In genomic region chr9:109128211-109128610, GRCm38 (mm10) we compare ENCODE assay signal across 12 mouse cellular contexts. TPM values are rescaled to one million over a fixed set of nuclear protein-coding genes. Genes with fewer than 3 reads are reported as not detected.
DNase-seq lines count a peak whose midpoint lies in the region; ATAC-seq and TF ChIP-seq lines count a peak whose summit lies in the region.
"Had no signal": no experiment of that assay in that cellular context is flagged by ENCODE, and none has a peak within 500 bp of the region (broad histone marks: within the 10 kb centered on the region; RNA-seq: fewer than 3 reads in every experiment).

No protein-coding gene starts in this region.

- no peak overlapping the region for H3K9ac ChIP-seq in intestine, embryonic 14.5 days (ENCODE audit: low read length)
- no peak overlapping the region for H3K9ac ChIP-seq in intestine, embryonic 16.5 days (ENCODE audit: low read depth, low read length)
- H3K9ac ChIP-seq in midbrain, postnatal 0 days (replicated peaks; ENCODE audit: low read length, poor library complexity, severe bottlenecking): no peak overlapping the region
- H3K9ac ChIP-seq: neural tube, embryonic 12.5 days had no signal

- no peaks in the 10 kb centered on the region for H3K9me3 ChIP-seq in intestine, embryonic 14.5 days (ENCODE audit: control insufficient read depth, low read length)
- H3K9me3 ChIP-seq in intestine, embryonic 16.5 days (ENCODE audit: control insufficient read depth, low read length): no peaks in the 10 kb centered on the region
- no peaks in the 10 kb centered on the region for H3K9me3 ChIP-seq in midbrain, postnatal 0 days (ENCODE audit: low read length)
- no peaks in the 10 kb centered on the region for H3K9me3 ChIP-seq in midbrain, embryonic 10.5 days (replicated peaks)
- H3K9me3 ChIP-seq: neural tube, embryonic 12.5 days had no signal

- H3K27me3 ChIP-seq in intestine, embryonic 14.5 days (replicated peaks; ENCODE audit: control insufficient read depth, insufficient read depth, low read length): no peaks in the 10 kb centered on the region
- H3K27me3 ChIP-seq in intestine, embryonic 16.5 days (replicated peaks; ENCODE audit: control insufficient read depth, insufficient read depth, low read length): no peaks in the 10 kb centered on the region
- no peaks in the 10 kb centered on the region for H3K27me3 ChIP-seq in midbrain, postnatal 0 days (ENCODE audit: insufficient read depth, low read length)
- H3K27me3 ChIP-seq in midbrain, embryonic 10.5 days (ENCODE audit: low read depth, poor library complexity, severe bottlenecking): no peaks in the 10 kb centered on the region
- H3K27me3 ChIP-seq: neural tube, embryonic 12.5 days had no signal

- DNase-seq in CD4-positive, CD25-positive, alpha-beta regulatory T cell, adult 2 months (ENCODE audit: low read depth, low spot score): peak; percentile 31
- DNase-seq in intestine, embryonic 14.5 days (ENCODE audit: low spot score): peak; percentile 63
- peak; percentile 40 for DNase-seq in midbrain, postnatal 0 days (ENCODE audit: low spot score)
- no peak for DNase-seq in midbrain, embryonic 10.5 days (ENCODE audit: low spot score)
- DNase-seq in naive thymus-derived CD4-positive, alpha-beta T cell, adult 2 months (ENCODE audit: low read depth): peak; percentile 26
- DNase-seq in spleen, postnatal 14 days (ENCODE audit: low spot score in 2 of 2): no peak

- H3K4me1 ChIP-seq in intestine, embryonic 14.5 days (replicated peaks; ENCODE audit: control insufficient read depth, insufficient read depth, low read length): no peaks in the 10 kb centered on the region
- H3K4me1 ChIP-seq in intestine, embryonic 16.5 days (ENCODE audit: control insufficient read depth, insufficient read depth, low read length): no peaks in the 10 kb centered on the region
- H3K4me1 ChIP-seq in midbrain, postnatal 0 days (ENCODE audit: insufficient read depth, low read length): no peaks in the 10 kb centered on the region
- no peaks in the 10 kb centered on the region for H3K4me1 ChIP-seq in midbrain, embryonic 10.5 days
- H3K4me1 ChIP-seq: neural tube, embryonic 12.5 days had no signal

- H3K36me3 ChIP-seq in intestine, embryonic 14.5 days (ENCODE audit: control insufficient read depth, insufficient read depth, low read length): no peaks in the 10 kb centered on the region
- no peaks in the 10 kb centered on the region for H3K36me3 ChIP-seq in intestine, embryonic 16.5 days (ENCODE audit: control insufficient read depth, insufficient read depth, low read length)
- H3K36me3 ChIP-seq in midbrain, postnatal 0 days (ENCODE audit: insufficient read depth, low read length): no peaks in the 10 kb centered on the region
- H3K36me3 ChIP-seq in midbrain, embryonic 10.5 days: no peaks in the 10 kb centered on the region
- H3K36me3 ChIP-seq: neural tube, embryonic 12.5 days had no signal

- no peak for ATAC-seq in CD4-positive, CD25-positive, alpha-beta regulatory T cell, adult 4 months
- no peak for ATAC-seq in intestine, embryonic 14.5 days (replicated peaks; ENCODE audit: low FRiP score, low TSS enrichment, low read depth)
- no peak for ATAC-seq in intestine, embryonic 16.5 days
- ATAC-seq in midbrain, postnatal 0 days (ENCODE audit: low FRiP score): no peak

- peak; percentile 73 for TF ChIP-seq CTCF in midbrain, postnatal 0 days (IDR thresholded peaks at IDR 0.05)

- no peak overlapping the region for H3K27ac ChIP-seq in intestine, embryonic 14.5 days (ENCODE audit: low read depth)
- H3K27ac ChIP-seq in intestine, embryonic 16.5 days (ENCODE audit: low read length): no peak overlapping the region
- no peak overlapping the region for H3K27ac ChIP-seq in midbrain, postnatal 0 days (ENCODE audit: low read depth, low read length)
- H3K27ac ChIP-seq in midbrain, embryonic 10.5 days (replicated peaks): no peak overlapping the region
- H3K27ac ChIP-seq: neural tube, embryonic 12.5 days had no signal

- H3K4me2 ChIP-seq in intestine, embryonic 14.5 days (ENCODE audit: low read length): no peak overlapping the region
- no peak overlapping the region for H3K4me2 ChIP-seq in intestine, embryonic 16.5 days (ENCODE audit: low read depth, low read length)
- H3K4me2 ChIP-seq in midbrain, postnatal 0 days (ENCODE audit: low read depth, low read length, poor library complexity, severe bottlenecking): no peak overlapping the region
- H3K4me2 ChIP-seq: heart, embryonic 11.5 days; neural tube, embryonic 12.5 days had no signal

- 56% methylated on average over 3 of the region's 3 CpGs for WGBS in intestine, embryonic 14.5 days
- whole genome bisulfite sequencing in intestine, embryonic 16.5 days: 46% methylated on average over 3 of the region's 3 CpGs
- WGBS in midbrain, postnatal 0 days: 51% methylated on average over 3 of the region's 3 CpGs
- 61% methylated on average over 3 of the region's 3 CpGs for WGBS in midbrain, embryonic 10.5 days

- no peak overlapping the region for H3K4me3 ChIP-seq in intestine, embryonic 14.5 days (ENCODE audit: low read depth, low read length)
- no peak overlapping the region for H3K4me3 ChIP-seq in intestine, embryonic 16.5 days (ENCODE audit: low read length)
- H3K4me3 ChIP-seq in midbrain, postnatal 0 days (ENCODE audit: low read depth, low read length): no peak overlapping the region
- no peak overlapping the region for H3K4me3 ChIP-seq in midbrain, embryonic 10.5 days
- H3K4me3 ChIP-seq: neural tube, embryonic 12.5 days had no signal

RNA-seq across cellular contexts. Expression of gene Plxnb1, which starts 33.0 kb away (rescaled TPM):
- 1 to 10 TPM in 1 of 2 experiments, under 1 TPM in 1; 0.94 to 1.2 TPM for polyA plus RNA-seq in CD4-positive, CD25-positive, alpha-beta regulatory T cell, adult 4 months (2017; shearing (Covaris generic))
- 10.8 and 11.7 TPM in 2 replicates for polyA plus RNA-seq in intestine, embryonic 14.5 days (2014; fragmentation: Nextera tagmentation; extraction: Ambion mirVana)
- 4.7 and 5.2 TPM in 2 replicates for polyA plus RNA-seq in intestine, embryonic 16.5 days (2015; fragmentation: Nextera tagmentation; extraction: Ambion mirVana)
- total RNA-seq in midbrain, postnatal 0 days (2014; rRNA removed): 64.8 and 73.2 TPM in 2 replicates
- polyA plus RNA-seq in midbrain, postnatal 0 days (2015; fragmentation: Nextera tagmentation; extraction: Ambion mirVana): 10.2 and 11.1 TPM in 2 replicates
- 24.9 and 36.8 TPM in 2 replicates for polyA plus RNA-seq in midbrain, embryonic 10.5 days (2016; fragmentation: Nextera tagmentation; extraction: Ambion mirVana)

RNA-seq across cellular contexts. Expression of gene Fbxw21, which starts 33.6 kb away (rescaled TPM):
- polyA plus RNA-seq in CD4-positive, CD25-positive, alpha-beta regulatory T cell, adult 4 months (2017; shearing (Covaris generic)): not detected
- not detected in 2 replicates for polyA plus RNA-seq in intestine, embryonic 14.5 days (2014; fragmentation: Nextera tagmentation; extraction: Ambion mirVana)
- polyA plus RNA-seq in intestine, embryonic 16.5 days (2015; fragmentation: Nextera tagmentation; extraction: Ambion mirVana): not detected in 2 replicates
- not detected in 2 replicates for total RNA-seq in midbrain, postnatal 0 days (2014; rRNA removed)
- not detected in 2 replicates for polyA plus RNA-seq in midbrain, postnatal 0 days (2015; fragmentation: Nextera tagmentation; extraction: Ambion mirVana)
- polyA plus RNA-seq in midbrain, embryonic 10.5 days (2016; fragmentation: Nextera tagmentation; extraction: Ambion mirVana): not detected in 2 replicates
- polyA plus RNA-seq: heart, embryonic 11.5 days; limb, embryonic 14.5 days; neural tube, embryonic 12.5 days; testis, adult 2 months had no signal

RNA-seq across cellular contexts. Expression of gene Tma7, which starts 45.8 kb away (rescaled TPM):
- 100 to 1,000 TPM; 679 to 933 TPM for polyA plus RNA-seq in CD4-positive, CD25-positive, alpha-beta regulatory T cell, adult 4 months (2017; shearing (Covaris generic))
- polyA plus RNA-seq in intestine, embryonic 14.5 days (2014; fragmentation: Nextera tagmentation; extraction: Ambion mirVana): 682 and 702 TPM in 2 replicates
- 597 and 612 TPM in 2 replicates for polyA plus RNA-seq in intestine, embryonic 16.5 days (2015; fragmentation: Nextera tagmentation; extraction: Ambion mirVana)
- total RNA-seq in midbrain, postnatal 0 days (2014; rRNA removed): 129 and 162 TPM in 2 replicates
- polyA plus RNA-seq in midbrain, postnatal 0 days (2015; fragmentation: Nextera tagmentation; extraction: Ambion mirVana): 766 and 825 TPM in 2 replicates
- polyA plus RNA-seq in midbrain, embryonic 10.5 days (2016; fragmentation: Nextera tagmentation; extraction: Ambion mirVana): 733 and 761 TPM in 2 replicates

RNA-seq across cellular contexts. Expression of gene Ccdc51, which starts 45.9 kb away (rescaled TPM):
- polyA plus RNA-seq in CD4-positive, CD25-positive, alpha-beta regulatory T cell, adult 4 months (2017; shearing (Covaris generic)): 10 to 100 TPM; 13.5 to 16.0 TPM
- 12.9 and 14.5 TPM in 2 replicates for polyA plus RNA-seq in intestine, embryonic 14.5 days (2014; fragmentation: Nextera tagmentation; extraction: Ambion mirVana)
- polyA plus RNA-seq in intestine, embryonic 16.5 days (2015; fragmentation: Nextera tagmentation; extraction: Ambion mirVana): 20.0 and 20.2 TPM in 2 replicates
- total RNA-seq in midbrain, postnatal 0 days (2014; rRNA removed): 6.9 and 7.4 TPM in 2 replicates
- 4.8 and 7.1 TPM in 2 replicates for polyA plus RNA-seq in midbrain, postnatal 0 days (2015; fragmentation: Nextera tagmentation; extraction: Ambion mirVana)
- 14.5 and 14.9 TPM in 2 replicates for polyA plus RNA-seq in midbrain, embryonic 10.5 days (2016; fragmentation: Nextera tagmentation; extraction: Ambion mirVana)

RNA-seq across cellular contexts. Expression of gene Atrip, which starts 54.3 kb away (rescaled TPM):
- 10 to 100 TPM; 23.4 to 32.1 TPM for polyA plus RNA-seq in CD4-positive, CD25-positive, alpha-beta regulatory T cell, adult 4 months (2017; shearing (Covaris generic))
- polyA plus RNA-seq in intestine, embryonic 14.5 days (2014; fragmentation: Nextera tagmentation; extraction: Ambion mirVana): 27.7 and 28.2 TPM in 2 replicates
- polyA plus RNA-seq in intestine, embryonic 16.5 days (2015; fragmentation: Nextera tagmentation; extraction: Ambion mirVana): 18.4 and 21.5 TPM in 2 replicates
- 34.7 and 35.1 TPM in 2 replicates for total RNA-seq in midbrain, postnatal 0 days (2014; rRNA removed)
- 32.9 and 34.7 TPM in 2 replicates for polyA plus RNA-seq in midbrain, postnatal 0 days (2015; fragmentation: Nextera tagmentation; extraction: Ambion mirVana)
- 32.1 and 33.4 TPM in 2 replicates for polyA plus RNA-seq in midbrain, embryonic 10.5 days (2016; fragmentation: Nextera tagmentation; extraction: Ambion mirVana)

Comparison
In these comparisons a context has a peak if more than half of its experiments do, and no peak if none do; other contexts are left out.
1. DNase-seq: peak in CD4-positive, CD25-positive, alpha-beta regulatory T cell, adult 2 months (single experiment), intestine, embryonic 14.5 days (single experiment), midbrain, postnatal 0 days (single experiment) and naive thymus-derived CD4-positive, alpha-beta T cell, adult 2 months (single experiment); none in midbrain, embryonic 10.5 days (single experiment) and spleen, postnatal 14 days (0 of 2).